Mouse (Mus musculus): ENCODE measurements around the gene Tmem39a.
A peak's percentile ranks its signal among the peaks of the same experiment; 100 is the strongest.

Gene Tmem39a

GRCm38 (mm10) chr16:38632147-38632546 is 73.6 kb downstream of the Tmem39a start:
- peak; percentile 16 for DNase-seq (ENCODE audit: extremely low read depth, low read depth)

DNA sequence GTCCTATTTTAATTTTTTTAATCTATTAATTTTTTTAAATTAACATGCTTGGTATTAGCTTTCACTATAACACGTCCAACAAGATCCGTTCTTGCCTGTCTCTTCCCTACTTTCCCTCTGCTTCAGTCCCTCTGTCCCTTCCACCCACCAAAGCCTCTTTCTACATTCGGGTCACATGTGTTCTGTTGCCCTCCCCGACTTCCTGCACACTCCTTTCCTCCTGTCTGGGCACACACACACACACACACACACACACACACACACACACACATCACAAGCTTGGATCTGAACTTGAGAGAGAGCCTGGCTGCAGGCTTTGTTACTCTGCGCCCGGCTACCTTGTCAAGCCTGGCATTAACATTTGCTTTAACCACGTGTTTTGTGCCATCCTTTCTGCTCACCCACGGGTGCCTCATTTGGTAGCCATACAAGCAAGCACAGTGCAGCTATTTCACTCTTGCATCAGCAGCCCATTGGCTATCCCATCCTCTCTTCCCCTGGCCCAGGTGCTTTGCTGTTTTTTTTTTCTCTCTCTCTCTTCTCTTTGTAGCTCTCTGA is 77.4 kb downstream of the Tmem39a start:
- DNase-seq (ENCODE audit: extremely low read depth, low read depth): no peak

GRCm38 (mm10) chr16:38636682-38637081 is 78.2 kb downstream of the Tmem39a start:
- no peak for DNase-seq (ENCODE audit: extremely low read depth, low read depth)

DNA sequence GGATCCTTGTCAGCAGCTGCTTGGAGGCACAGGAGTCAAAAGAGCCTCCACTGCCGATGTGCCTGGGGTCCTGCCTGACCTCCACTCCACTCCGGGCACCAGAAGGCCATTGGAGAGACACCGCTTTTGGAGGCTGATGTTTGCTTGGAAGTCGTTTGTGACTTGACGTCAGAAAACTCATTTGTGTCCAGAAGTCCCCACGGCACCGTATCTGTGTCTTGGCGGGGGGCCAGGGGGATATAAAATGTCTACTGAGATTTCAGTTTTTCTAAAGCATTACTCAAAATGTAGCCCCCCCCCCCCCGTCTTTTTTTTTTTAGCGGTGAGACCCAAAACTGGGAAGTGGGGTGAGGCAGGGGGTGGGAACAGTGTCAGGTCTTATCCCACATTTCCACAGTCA is 78.6 kb downstream of the Tmem39a start:
- no peak for DNase-seq (ENCODE audit: extremely low read depth, low read depth)
